Mouse (Mus musculus): ENCODE measurements around the gene Ptprz1. TPM values are rescaled to one million over a fixed set of nuclear protein-coding genes. Genes with fewer than 3 reads are reported as not detected.

Gene Ptprz1
- polyA plus RNA-seq, 1 experiment = 0.11 TPM

DNA sequence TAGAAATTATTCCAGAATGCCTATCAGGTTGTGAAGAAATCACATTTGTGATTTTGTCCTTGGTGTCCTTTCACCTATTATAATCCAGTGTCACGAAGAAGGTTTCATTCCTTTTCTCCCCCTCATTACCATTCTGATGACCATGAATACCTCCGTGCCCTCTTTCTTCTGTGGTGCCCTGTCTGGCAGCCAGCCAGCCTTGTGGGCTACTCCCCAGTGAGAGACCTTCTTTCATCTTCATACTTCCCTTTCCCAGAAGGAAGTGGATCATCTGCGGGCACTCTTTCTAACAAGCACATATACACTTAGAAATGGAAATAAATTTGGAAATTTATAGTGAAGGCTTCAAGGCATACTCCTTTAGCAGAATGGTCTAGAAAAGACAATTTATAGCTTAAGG, 26.7 kb downstream of the Ptprz1 start:
- TF ChIP-seq POLR2A (IDR thresholded peaks at IDR 0.05; ENCODE audit: low read depth, low read length) (no peak), CTCF (conservative IDR thresholded peaks at IDR 0.05; ENCODE audit: insufficient read depth, insufficient read length, low read depth, low read length) (no peak)
- Histone ChIP-seq H3K4me1 (ENCODE audit: control insufficient read depth, insufficient read depth, low read length) (no peaks in the 10 kb centered on the region), H3K27ac (ENCODE audit: insufficient read depth, low read depth, low read length) (no peak overlapping the region), H3K27me3 (replicated peaks; ENCODE audit: control insufficient read depth, insufficient read depth, low read length) (no peaks in the 10 kb centered on the region), H3K36me3 (ENCODE audit: control insufficient read depth, insufficient read depth, low read length) (no peaks in the 10 kb centered on the region), H3K4me3 (ENCODE audit: insufficient read depth, low read depth, low read length) (no peak overlapping the region)
- WGBS = 43% methylated on average over 3 of the region's 3 CpGs
- no peak for DNase-seq

DNA sequence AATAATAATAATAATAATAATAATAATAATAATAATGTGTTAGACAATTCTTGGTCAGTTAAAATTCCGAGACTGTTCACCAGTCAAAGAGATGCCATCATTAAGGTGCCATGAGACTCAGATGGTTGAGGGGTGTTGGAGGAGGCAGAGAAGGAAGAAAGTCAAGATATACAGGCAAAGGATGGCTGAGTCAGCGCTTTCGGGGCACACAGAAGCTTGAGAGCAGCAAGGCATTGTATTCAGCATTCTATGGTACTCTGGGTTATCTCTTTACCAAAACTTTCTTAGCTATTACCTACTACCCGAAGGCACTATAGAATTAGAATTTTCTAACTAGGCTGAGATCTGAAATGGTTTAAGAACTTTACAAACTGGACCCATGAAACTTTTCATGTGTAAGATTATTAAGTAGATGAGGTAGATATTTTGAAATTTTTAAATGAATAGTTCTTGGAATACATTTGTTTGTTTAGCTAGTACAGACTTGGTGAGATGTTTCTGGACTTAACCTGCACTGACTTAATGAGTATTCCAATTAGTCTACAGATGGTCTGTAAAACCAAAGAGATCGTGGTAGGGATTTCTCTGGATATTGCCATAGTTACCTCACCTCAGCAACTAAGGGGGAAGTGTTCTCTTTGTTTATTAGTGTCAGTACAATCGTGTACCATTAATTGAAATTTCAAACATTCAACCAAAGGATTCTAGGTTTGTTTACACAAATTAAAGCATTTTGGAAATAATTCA, 33.4 kb downstream of the Ptprz1 start:
- DNase-seq = no peak
- Histone ChIP-seq H3K27me3 (replicated peaks; ENCODE audit: control insufficient read depth, insufficient read depth, low read length) (no peaks in the 10 kb centered on the region), H3K4me1 (ENCODE audit: control insufficient read depth, insufficient read depth, low read length) (no peaks in the 10 kb centered on the region), H3K4me3 (ENCODE audit: insufficient read depth, low read depth, low read length) (no peak overlapping the region), H3K36me3 (ENCODE audit: control insufficient read depth, insufficient read depth, low read length) (no peaks in the 10 kb centered on the region), H3K27ac (ENCODE audit: insufficient read depth, low read depth, low read length) (no peak overlapping the region)
- no peak for TF ChIP-seq POLR2A (IDR thresholded peaks at IDR 0.05; ENCODE audit: low read depth, low read length)
- 76% methylated on average over 6 of the region's 6 CpGs for WGBS

- TF ChIP-seq POLR2A (IDR thresholded peaks at IDR 0.05; ENCODE audit: low read depth, low read length) (no peak), CTCF (conservative IDR thresholded peaks at IDR 0.05; ENCODE audit: insufficient read depth, insufficient read length, low read depth, low read length) (no peak)
- Histone ChIP-seq H3K27me3 (replicated peaks; ENCODE audit: control insufficient read depth, insufficient read depth, low read length) (no peaks in the 10 kb centered on the region), H3K4me3 (ENCODE audit: insufficient read depth, low read depth, low read length) (no peak overlapping the region), H3K27ac (ENCODE audit: insufficient read depth, low read depth, low read length) (no peak overlapping the region), H3K36me3 (ENCODE audit: control insufficient read depth, insufficient read depth, low read length) (no peaks in the 10 kb centered on the region), H3K4me1 (ENCODE audit: control insufficient read depth, insufficient read depth, low read length) (no peaks in the 10 kb centered on the region)
- no peak for DNase-seq
- WGBS = 21% methylated on average over 6 of the region's 6 CpGs
These were observed 34.1 kb downstream of the Ptprz1 start for GRCm38 (mm10) chr6:22909257-22909907.

DNA sequence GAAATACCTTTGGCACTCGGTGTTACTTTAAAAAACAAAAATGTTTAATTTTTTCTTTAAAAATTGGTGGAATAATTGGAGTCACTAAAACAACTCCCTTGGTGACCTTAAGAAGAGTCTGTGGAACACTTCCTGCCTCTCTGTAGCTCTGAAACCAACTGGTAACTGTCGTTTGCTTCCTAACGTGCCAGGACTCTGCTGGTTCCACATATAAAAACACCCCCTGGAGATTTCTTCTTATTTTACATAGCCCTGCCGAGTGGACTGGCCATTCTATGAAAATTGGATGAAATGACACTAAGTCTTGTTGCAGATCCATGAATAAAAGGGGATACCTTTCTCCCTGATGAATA, 34.6 kb downstream of the Ptprz1 start:
- Histone ChIP-seq H3K4me3 (ENCODE audit: insufficient read depth, low read depth, low read length) (no peak overlapping the region), H3K27ac (ENCODE audit: insufficient read depth, low read depth, low read length) (no peak overlapping the region), H3K27me3 (replicated peaks; ENCODE audit: control insufficient read depth, insufficient read depth, low read length) (no peaks in the 10 kb centered on the region), H3K4me1 (ENCODE audit: control insufficient read depth, insufficient read depth, low read length) (no peaks in the 10 kb centered on the region), H3K36me3 (ENCODE audit: control insufficient read depth, insufficient read depth, low read length) (no peaks in the 10 kb centered on the region)
- WGBS = 22% methylated on average over 4 of the region's 4 CpGs
- TF ChIP-seq POLR2A (IDR thresholded peaks at IDR 0.05; ENCODE audit: low read depth, low read length) = no peak
- no peak for TF ChIP-seq CTCF (conservative IDR thresholded peaks at IDR 0.05; ENCODE audit: insufficient read depth, insufficient read length, low read depth, low read length)
- no peak for DNase-seq

DNA sequence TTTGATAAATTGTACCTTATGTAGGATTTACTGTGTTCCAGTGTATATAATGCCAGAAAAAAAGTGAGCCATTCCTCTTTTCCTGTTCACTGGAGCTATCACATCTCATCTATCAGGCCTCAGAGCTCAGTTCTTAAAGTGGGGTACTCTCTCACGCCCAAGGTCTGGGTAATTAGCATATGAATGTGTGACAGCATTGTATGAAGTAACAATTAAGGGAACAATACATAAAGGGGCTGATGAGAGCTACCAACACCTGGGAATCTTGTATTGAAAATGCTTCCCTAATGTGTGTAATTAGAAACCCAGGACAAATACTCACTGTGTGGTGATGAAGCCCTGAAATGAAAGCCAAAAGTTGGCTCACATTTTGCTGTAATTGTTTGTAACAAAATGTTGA, 47.6 kb downstream of the Ptprz1 start:
- TF ChIP-seq CTCF (conservative IDR thresholded peaks at IDR 0.05; ENCODE audit: insufficient read depth, insufficient read length, low read depth, low read length) (no peak), POLR2A (IDR thresholded peaks at IDR 0.05; ENCODE audit: low read depth, low read length) (no peak)
- Histone ChIP-seq H3K27me3 (replicated peaks; ENCODE audit: control insufficient read depth, insufficient read depth, low read length) (no peaks in the 10 kb centered on the region), H3K4me3 (ENCODE audit: insufficient read depth, low read depth, low read length) (no peak overlapping the region), H3K36me3 (ENCODE audit: control insufficient read depth, insufficient read depth, low read length) (no peaks in the 10 kb centered on the region), H3K27ac (ENCODE audit: insufficient read depth, low read depth, low read length) (no peak overlapping the region), H3K4me1 (ENCODE audit: control insufficient read depth, insufficient read depth, low read length) (no peaks in the 10 kb centered on the region)
- DNase-seq = no peak
- WGBS = 17% methylated on average over 1 of the region's 1 CpGs

DNA sequence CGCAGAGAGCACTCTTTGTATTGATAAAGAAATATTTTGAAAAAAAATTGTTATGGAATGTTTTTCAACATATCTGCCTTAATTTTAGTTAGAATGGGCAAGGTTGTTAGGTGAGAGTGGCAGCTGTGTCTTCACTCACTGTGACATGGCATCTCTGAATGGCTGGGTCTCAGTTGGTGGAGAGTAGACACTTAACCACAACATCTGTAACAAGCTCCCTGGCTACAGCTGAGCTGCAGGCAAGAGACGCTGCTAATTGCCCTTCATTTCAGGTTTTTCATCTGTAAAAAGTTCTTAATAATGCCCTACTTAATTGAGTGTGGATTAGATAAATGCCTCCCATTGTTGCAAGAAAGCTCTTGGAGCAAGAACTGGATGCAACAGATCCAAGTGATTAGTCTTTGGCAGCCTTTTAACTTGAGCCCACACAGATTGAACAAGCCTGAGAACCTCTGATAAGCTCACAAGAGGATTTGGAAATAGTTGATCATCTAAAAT, 57.5 kb downstream of the Ptprz1 start:
- no peak overlapping the region for H3K4me3 ChIP-seq (ENCODE audit: insufficient read depth, low read depth, low read length)
- no peak overlapping the region for H3K27ac ChIP-seq (ENCODE audit: insufficient read depth, low read depth, low read length)
- H3K36me3 ChIP-seq (ENCODE audit: control insufficient read depth, insufficient read depth, low read length) = no peaks in the 10 kb centered on the region
- H3K4me1 ChIP-seq (ENCODE audit: control insufficient read depth, insufficient read depth, low read length) = no peaks in the 10 kb centered on the region
- TF ChIP-seq POLR2A (IDR thresholded peaks at IDR 0.05; ENCODE audit: low read depth, low read length) (no peak), CTCF (conservative IDR thresholded peaks at IDR 0.05; ENCODE audit: insufficient read depth, insufficient read length, low read depth, low read length) (no peak)
- 81% methylated on average over 2 of the region's 2 CpGs for WGBS
- no peak for DNase-seq
- H3K27me3 ChIP-seq (replicated peaks; ENCODE audit: control insufficient read depth, insufficient read depth, low read length) = no peaks in the 10 kb centered on the region

DNA sequence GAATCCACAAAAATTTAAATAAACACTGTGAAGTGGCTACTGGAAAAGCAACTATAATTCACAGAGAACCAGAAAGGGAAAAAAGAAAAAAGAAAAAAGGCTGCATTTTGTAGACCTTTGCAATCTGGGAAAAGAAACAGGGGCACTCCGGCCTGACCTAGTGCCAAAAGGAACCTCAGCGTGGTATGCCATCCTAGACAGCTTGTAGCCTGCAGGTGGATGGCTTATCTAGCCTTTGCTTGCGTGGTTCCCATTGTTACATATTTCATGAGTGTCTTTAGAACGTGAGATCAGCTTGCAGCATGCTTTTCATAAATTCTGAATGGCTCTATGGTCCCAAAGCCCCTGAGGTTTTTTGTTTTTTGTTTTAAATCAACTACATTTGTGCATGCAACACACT, 61.8 kb downstream of the Ptprz1 start:
- H3K4me3 ChIP-seq (ENCODE audit: insufficient read depth, low read depth, low read length) = no peak overlapping the region
- H3K4me1 ChIP-seq (ENCODE audit: control insufficient read depth, insufficient read depth, low read length) = no peaks in the 10 kb centered on the region
- no peaks in the 10 kb centered on the region for H3K27me3 ChIP-seq (replicated peaks; ENCODE audit: control insufficient read depth, insufficient read depth, low read length)
- no peaks in the 10 kb centered on the region for H3K36me3 ChIP-seq (ENCODE audit: control insufficient read depth, insufficient read depth, low read length)
- TF ChIP-seq CTCF (conservative IDR thresholded peaks at IDR 0.05; ENCODE audit: insufficient read depth, insufficient read length, low read depth, low read length) = no peak
- no peak for TF ChIP-seq POLR2A (IDR thresholded peaks at IDR 0.05; ENCODE audit: low read depth, low read length)
- no peak overlapping the region for H3K27ac ChIP-seq (ENCODE audit: insufficient read depth, low read depth, low read length)
- no peak for DNase-seq
- 79% methylated on average over 4 of the region's 4 CpGs for WGBS

Measured in kidney, adult 2 months (tissue).